Mouse (Mus musculus) hindbrain, postnatal 0 days (tissue): ENCODE measurements at regions not wholly inside any gene's neighbourhood (a gene's known extent, or its start where the extent isn't known, plus 50 kb on each side); places are given as distances from the start of the nearest gene placed in this dataset.

Experiments
- ATAC-seq: fragments of 200-750 bp; cut with Nextera tagmentation; 2 replicates; pipeline ENCODE4 v1.8.0; 2017; ENCODE audit warnings: mild to moderate bottlenecking, moderate TSS enrichment, moderate library complexity
- DNase-seq: peaks from one replicate; pipeline ENCODE4 v3.0.0-alpha.2; 2015; ENCODE audit warnings: low spot score
- H3K27ac ChIP-seq: fragments of 300-500 bp; sonication (generic); 2 replicates; pipeline ENCODE4 v1.5.1; 2014; ENCODE audit warnings: mild to moderate bottlenecking
- H3K27me3 ChIP-seq: fragments of 300-500 bp; sonication (generic); 2 replicates; pipeline ENCODE4 v1.6.1; 2014; ENCODE audit warnings: low read length, mixed read lengths; ENCODE audit not compliant: insufficient read depth
- H3K36me3 ChIP-seq: fragments of 300-500 bp; sonication (generic); 2 replicates; pipeline ENCODE4 v1.6.1; 2014; ENCODE audit warnings: low read length, mixed read lengths; ENCODE audit not compliant: insufficient read depth
- H3K4me1 ChIP-seq: fragments of 300-500 bp; sonication (generic); 2 replicates; pipeline ENCODE4 v1.6.1; 2014; ENCODE audit warnings: antibody characterized with exemption, low read length, mixed read lengths; ENCODE audit not compliant: insufficient read depth
- H3K4me2 ChIP-seq: fragments of 300-500 bp; sonication (generic); 2 replicates; pipeline ENCODE4 v1.6.1; 2014; ENCODE audit warnings: low read depth, mild to moderate bottlenecking, low read length, moderate library complexity, mixed read lengths
- H3K4me3 ChIP-seq: fragments of 300-500 bp; sonication (generic); 2 replicates; pipeline ENCODE4 v1.5.1; 2014; ENCODE audit warnings: low read length
- H3K9ac ChIP-seq: fragments of 300-500 bp; sonication (generic); replicated peaks from 2 replicates; pipeline ENCODE4 v1.6.1; 2014; ENCODE audit warnings: mild to moderate bottlenecking, low read length, moderate library complexity, mixed read lengths
- H3K9me3 ChIP-seq: fragments of 300-500 bp; sonication (generic); 2 replicates; pipeline ENCODE4 v1.6.1; 2016; ENCODE audit warnings: low read length, mixed read lengths
- CTCF ChIP-seq: IDR thresholded peaks from 2 replicates; pipeline ENCODE4 v1.5.1; 2016; ENCODE audit warnings: antibody characterized with exemption, control low read depth, low read depth
- WGBS: fragments of 180-500 bp; shearing (Covaris S2); extraction: QIAGEN DNeasy Blood & Tissue Kit; methylation state at CpG from one replicate; pipeline ENCODE4 v1.1.7; 2014; 5-methylcytosine and 5-hydroxymethylcytosine counted together

DNA sequence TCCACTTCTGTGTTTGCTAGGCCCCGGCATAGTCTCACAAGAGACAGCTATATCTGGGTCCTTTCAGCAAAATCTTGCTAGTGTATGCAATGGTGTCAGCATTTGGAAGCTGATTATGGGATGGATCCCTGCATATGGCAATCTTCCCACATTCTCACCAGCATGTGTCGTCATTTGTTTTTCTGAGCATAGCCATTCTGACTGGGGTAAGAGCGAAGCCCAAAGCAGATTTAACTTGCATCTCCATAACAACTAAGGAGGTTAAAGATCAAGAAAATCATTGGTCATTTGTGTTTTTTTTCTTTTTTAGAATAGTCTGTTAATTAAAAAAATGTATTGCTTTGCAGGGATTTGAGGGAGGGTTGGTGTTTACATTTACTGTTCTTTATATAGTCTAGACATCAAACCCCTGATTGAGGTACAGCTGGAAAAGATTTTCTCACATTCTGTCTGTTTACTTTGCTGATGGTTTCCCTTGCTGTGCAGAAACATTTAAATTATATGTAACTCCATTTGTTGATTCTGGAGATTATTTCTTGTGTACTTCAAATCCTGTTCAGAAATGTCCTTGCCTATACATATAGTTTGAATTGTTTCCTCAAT, 678.1 kb downstream of the Phex start:
- WGBS, result 78% methylated on average over 2 of the region's 3 CpGs
- Histone ChIP-seq H3K4me1 (no peaks in the 10 kb centered on the region), H3K9ac (no peak overlapping the region), H3K27ac (no peak overlapping the region), H3K9me3 (no peaks in the 10 kb centered on the region), H3K27me3 (no peaks in the 10 kb centered on the region), H3K36me3 (no peaks in the 10 kb centered on the region), H3K4me3 (no peak overlapping the region), H3K4me2 (no peak overlapping the region)
- TF ChIP-seq CTCF, result no peak
- ATAC-seq (no peak), DNase-seq (no peak)

GRCm38 (mm10) chrX:156692236-156692635, 722.9 kb downstream of the Phex start:
- H3K4me2 ChIP-seq, result no peak overlapping the region
- no peak for TF ChIP-seq CTCF
- no peak overlapping the region for H3K9ac ChIP-seq
- H3K27ac ChIP-seq, result no peak overlapping the region
- 29% methylated on average over 2 of the region's 2 CpGs for WGBS
- peak; percentile 3 for DNase-seq
- H3K4me3 ChIP-seq, result no peak overlapping the region
- no peaks in the 10 kb centered on the region for H3K36me3 ChIP-seq
- no peaks in the 10 kb centered on the region for H3K27me3 ChIP-seq
- H3K9me3 ChIP-seq, result no peaks in the 10 kb centered on the region
- ATAC-seq, result no peak
- H3K4me1 ChIP-seq, result no peaks in the 10 kb centered on the region

DNA sequence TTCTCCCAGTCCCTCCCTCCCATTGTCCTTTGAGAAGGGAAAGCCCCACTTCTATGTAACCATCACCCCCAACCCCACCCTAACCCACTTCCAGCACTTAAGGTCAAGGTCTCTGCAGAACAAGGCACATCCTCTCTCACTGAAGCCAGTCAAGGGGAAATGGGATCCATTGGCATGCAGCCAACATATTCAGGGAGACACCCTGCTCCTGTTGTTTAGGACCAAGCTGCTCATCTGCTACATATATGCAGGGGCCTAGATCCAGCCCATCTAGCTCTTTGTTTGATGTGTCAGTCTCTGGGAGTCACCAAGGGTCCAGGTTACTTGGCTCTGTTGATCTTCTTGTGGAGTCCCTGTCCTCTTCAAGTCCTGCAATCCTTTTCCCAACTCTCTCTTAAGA, 737.2 kb downstream of the Phex start:
- H3K27ac ChIP-seq, result no peak overlapping the region
- H3K4me2 ChIP-seq, result no peak overlapping the region
- H3K9ac ChIP-seq, result no peak overlapping the region
- H3K4me1 ChIP-seq, result no peaks in the 10 kb centered on the region
- no peak for ATAC-seq
- no peak for DNase-seq
- no peaks in the 10 kb centered on the region for H3K27me3 ChIP-seq
- H3K9me3 ChIP-seq, result no peaks in the 10 kb centered on the region
- H3K36me3 ChIP-seq, result no peaks in the 10 kb centered on the region
- H3K4me3 ChIP-seq, result no peak overlapping the region
- TF ChIP-seq CTCF, result no peak

GRCm38 (mm10) chrX:156673661-156674060, 741.5 kb downstream of the Phex start:
- H3K27ac ChIP-seq, result no peak overlapping the region
- no peak overlapping the region for H3K4me3 ChIP-seq
- no peak for TF ChIP-seq CTCF
- no peaks in the 10 kb centered on the region for H3K4me1 ChIP-seq
- no peaks in the 10 kb centered on the region for H3K9me3 ChIP-seq
- no peak for DNase-seq
- H3K27me3 ChIP-seq, result no peaks in the 10 kb centered on the region
- no peak for ATAC-seq
- H3K9ac ChIP-seq, result no peak overlapping the region
- no peaks in the 10 kb centered on the region for H3K36me3 ChIP-seq
- 53% methylated on average over 1 of the region's 1 CpGs for WGBS
- no peak overlapping the region for H3K4me2 ChIP-seq

DNA sequence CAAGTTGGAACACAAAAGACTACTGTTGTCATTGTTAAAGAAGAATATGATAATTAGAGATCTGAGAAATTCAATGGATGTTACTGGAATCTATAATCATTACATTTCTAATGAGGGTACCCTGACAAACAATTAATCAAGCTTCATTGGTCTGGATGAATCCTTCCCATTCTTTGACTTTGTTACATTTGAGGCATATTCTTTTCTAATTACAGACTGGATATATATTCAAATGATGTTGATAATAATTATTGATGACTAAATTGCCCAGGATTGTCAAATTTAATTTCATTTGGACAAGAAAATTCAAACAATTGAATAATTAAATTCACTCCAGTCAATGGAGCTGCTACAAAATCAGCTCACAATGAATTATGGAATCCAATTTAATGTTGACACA, 745.6 kb downstream of the Phex start:
- TF ChIP-seq CTCF, result no peak
- no peaks in the 10 kb centered on the region for H3K9me3 ChIP-seq
- H3K27me3 ChIP-seq, result no peaks in the 10 kb centered on the region
- DNase-seq (no peak), ATAC-seq (no peak)
- H3K27ac ChIP-seq, result no peak overlapping the region
- no peaks in the 10 kb centered on the region for H3K36me3 ChIP-seq
- H3K4me1 ChIP-seq, result no peaks in the 10 kb centered on the region
- H3K9ac ChIP-seq, result no peak overlapping the region
- no peak overlapping the region for H3K4me2 ChIP-seq
- no peak overlapping the region for H3K4me3 ChIP-seq
